Mouse (Mus musculus) lung, embryonic 16.5 days (tissue): ENCODE results near the gene Scgb3a1. TPM values are rescaled to one million over a fixed set of nuclear protein-coding genes. Genes with fewer than 3 reads are reported as not detected.

Experiments used
- ATAC-seq: fragments of 200-750 bp; cut with Nextera tagmentation; 2 replicates; pipeline ENCODE4 v1.8.0; 2017; ENCODE audit warnings: low read depth, mild to moderate bottlenecking, moderate library complexity
- H3K27ac ChIP-seq: fragments of 300-500 bp; sonication (generic); 2 replicates; pipeline ENCODE4 v1.5.1; 2014; ENCODE audit warnings: mild to moderate bottlenecking, control low read depth, low read length
- H3K27me3 ChIP-seq: fragments of 300-500 bp; sonication (generic); 2 replicates; pipeline ENCODE4 v1.6.1; 2014; ENCODE audit warnings: low read depth, low read length, mixed read lengths; ENCODE audit not compliant: control insufficient read depth, insufficient read depth
- H3K36me3 ChIP-seq: fragments of 300-500 bp; sonication (generic); 2 replicates; pipeline ENCODE4 v1.6.1; 2014; ENCODE audit warnings: low read length; ENCODE audit not compliant: control insufficient read depth, insufficient read depth
- H3K4me1 ChIP-seq: fragments of 300-500 bp; sonication (generic); replicated peaks from 2 replicates; pipeline ENCODE4 v1.6.1; 2014; ENCODE audit warnings: low read length, mixed read lengths; ENCODE audit not compliant: control insufficient read depth, insufficient read depth
- H3K4me2 ChIP-seq: fragments of 300-500 bp; sonication (generic); 2 replicates; pipeline ENCODE4 v1.6.1; 2014; ENCODE audit warnings: low read depth, low read length, control low read depth
- H3K4me3 ChIP-seq: fragments of 300-500 bp; sonication (generic); 2 replicates; pipeline ENCODE4 v1.5.1; 2014; ENCODE audit warnings: mild to moderate bottlenecking, low read length, control low read depth
- H3K9ac ChIP-seq: fragments of 300-500 bp; sonication (generic); 2 replicates; pipeline ENCODE4 v1.6.1; 2014; ENCODE audit warnings: low read length, control low read depth
- H3K9me3 ChIP-seq: fragments of 300-500 bp; sonication (generic); 2 replicates; pipeline ENCODE4 v1.6.1; 2016; ENCODE audit warnings: low read length; ENCODE audit not compliant: control insufficient read depth
- WGBS: fragments of 180-500 bp; shearing (Covaris S2); extraction: QIAGEN DNeasy Blood & Tissue Kit; methylation state at CpG from one replicate; pipeline ENCODE4 v1.1.7; 2014; 5-methylcytosine and 5-hydroxymethylcytosine counted together
- polyA plus RNA-seq: library from polyadenylated mRNA; unstranded; fragments of >200 nt; fragmentation: Nextera tagmentation; extraction: Ambion mirVana; gene quantifications from 2 replicates; pipeline ENCODE4 v1.2.1, GENCODE M21; 2015

Scgb3a1 gene
- polyA plus RNA-seq, 1 experiment from 2014 or later: 3.1 TPM

GRCm38 (mm10) chr11:49707834-49708233 is 44.4 kb downstream of the Scgb3a1 start:
- H3K9me3 ChIP-seq: no peaks in the 10 kb centered on the region
- H3K9ac ChIP-seq: no peak overlapping the region
- H3K4me1 ChIP-seq: peaks cover 18% of the 10 kb centered on the region
- no peak overlapping the region for H3K4me2 ChIP-seq
- no peak overlapping the region for H3K27ac ChIP-seq
- peaks cover 4% of the 10 kb centered on the region for H3K36me3 ChIP-seq
- H3K27me3 ChIP-seq: no peaks in the 10 kb centered on the region
- ATAC-seq: no peak
- WGBS: 74% methylated on average over 2 of the region's 2 CpGs
- no peak overlapping the region for H3K4me3 ChIP-seq

- H3K36me3 ChIP-seq: peaks cover under 1% of the 10 kb centered on the region; the same call in 1 of the 2 replicates
- no peaks in the 10 kb centered on the region for H3K27me3 ChIP-seq
- WGBS: 41% methylated on average over 2 of the region's 2 CpGs
- no peaks in the 10 kb centered on the region for H3K9me3 ChIP-seq
- no peak for ATAC-seq
- H3K4me3 ChIP-seq: peak overlapping the region; percentile 93
- H3K4me2 ChIP-seq: peak overlapping the region; percentile 70
- H3K9ac ChIP-seq: peak overlapping the region; percentile 98
- peaks cover 23% of the 10 kb centered on the region for H3K4me1 ChIP-seq
- H3K27ac ChIP-seq: no peak overlapping the region
Observed at GRCm38 (mm10) chr11:49710664-49711063, 47.3 kb downstream of the Scgb3a1 start.

- peak; percentile 63 for ATAC-seq
- 0% methylated on average over 35 of the region's 70 CpGs for WGBS
- H3K9me3 ChIP-seq: no peaks in the 10 kb centered on the region
Observed at GRCm38 (mm10) chr11:49711981-49712554, 48.7 kb downstream of the Scgb3a1 start.

GRCm38 (mm10) chr11:49712555-49713335 is 49.3 kb downstream of the Scgb3a1 start, which contains the start of gene Cnot6:
Gene Cnot6 (minus strand): TSS chr11:49712723.
- peaks cover 23% of the 10 kb centered on the region for H3K4me1 ChIP-seq
- H3K9me3 ChIP-seq: no peaks in the 10 kb centered on the region
- peak within 1 kb of the TSS; percentile 93 for H3K4me3 ChIP-seq
- H3K36me3 ChIP-seq: no peaks in the 10 kb centered on the region
- H3K27ac ChIP-seq: peak within 1 kb of the TSS; percentile 95
- ATAC-seq: peak; percentile 98
- peak within 1 kb of the TSS; percentile 85 for H3K4me2 ChIP-seq
- no peaks in the 10 kb centered on the region for H3K27me3 ChIP-seq
- WGBS: under 1% methylated on average over 55 of the region's 65 CpGs
- H3K9ac ChIP-seq: peak within 1 kb of the TSS; percentile 98

More at GRCm38 (mm10) chr11:49711981-49712554, 48.7 kb downstream of the Scgb3a1 start:
- peak overlapping the region; percentile 98 for H3K9ac ChIP-seq
- no peaks in the 10 kb centered on the region for H3K27me3 ChIP-seq
- H3K4me3 ChIP-seq: peak overlapping the region; percentile 93
- H3K4me2 ChIP-seq: peak overlapping the region; percentile 70
- H3K36me3 ChIP-seq: no peaks in the 10 kb centered on the region
- peaks cover 23% of the 10 kb centered on the region for H3K4me1 ChIP-seq
- peak overlapping the region; percentile 95 for H3K27ac ChIP-seq

- Histone ChIP-seq H3K4me2 (peak overlapping the region; percentile 85), H3K27me3 (no peaks in the 10 kb centered on the region), H3K4me1 (peaks cover 21% of the 10 kb centered on the region), H3K36me3 (no peaks in the 10 kb centered on the region), H3K9ac (peak overlapping the region; percentile 64), H3K4me3 (peak overlapping the region; percentile 93), H3K27ac (peak overlapping the region; percentile 82), H3K9me3 (no peaks in the 10 kb centered on the region)
- WGBS: 32% methylated on average over 20 of the region's 20 CpGs
- peak; percentile 7 for ATAC-seq
Observed at GRCm38 (mm10) chr11:49713336-49714334, 50.2 kb downstream of the Scgb3a1 start.

Other genes starting within 250 kb of the Scgb3a1 start
- gene Olfr1389, start 240.5 kb upstream of the Scgb3a1 start, polyA plus RNA-seq: not detected in 2 replicates
- 0.05 TPM in 1 of 2 replicates, not detected in the other for gene Olfr1388, start 227.0 kb upstream of the Scgb3a1 start, polyA plus RNA-seq
- gene Olfr1387, start 208.3 kb upstream of the Scgb3a1 start, polyA plus RNA-seq: not detected in 2 replicates
- not detected in 2 replicates for gene Olfr1386, start 198.6 kb upstream of the Scgb3a1 start, polyA plus RNA-seq
- gene Olfr1385, start 174.5 kb upstream of the Scgb3a1 start, polyA plus RNA-seq: not detected in 2 replicates
- not detected in 2 replicates for gene Olfr1384, start 156.9 kb upstream of the Scgb3a1 start, polyA plus RNA-seq
- gene Olfr1383, start 144.0 kb upstream of the Scgb3a1 start, polyA plus RNA-seq: not detected in 2 replicates
- not detected in 2 replicates for gene Olfr1382, start 135.4 kb upstream of the Scgb3a1 start, polyA plus RNA-seq
- gene Olfr1381, start 120.2 kb upstream of the Scgb3a1 start, polyA plus RNA-seq: not detected in 2 replicates
- not detected in 2 replicates for gene Olfr1380, start 106.7 kb upstream of the Scgb3a1 start, polyA plus RNA-seq
- 8.8 and 10.7 TPM in 2 replicates for gene Flt4, start 54.3 kb upstream of the Scgb3a1 start, polyA plus RNA-seq
- gene Cnot6, start 49.1 kb downstream of the Scgb3a1 start, polyA plus RNA-seq: 54.2 and 57.1 TPM in 2 replicates
- gene Gfpt2, start 130.6 kb downstream of the Scgb3a1 start, polyA plus RNA-seq: 9.7 and 11.8 TPM in 2 replicates
- 33.0 and 33.7 TPM in 2 replicates for gene Mapk9, start 183.1 kb downstream of the Scgb3a1 start, polyA plus RNA-seq
- 0.23 TPM in 1 of 2 replicates, not detected in the other for gene Rasgef1c, start 238.2 kb downstream of the Scgb3a1 start, polyA plus RNA-seq